Mouse (Mus musculus) hindbrain, embryonic 13.5 days (tissue): ENCODE measurements around the gene Nr3c2. TPM values are rescaled to one million over a fixed set of nuclear protein-coding genes. Genes with fewer than 3 reads are reported as not detected.

Experiments used
- ATAC-seq: fragments of 200-750 bp; cut with Nextera tagmentation; 2 replicates; pipeline ENCODE4 v1.8.0; 2017; ENCODE audit warnings: moderate TSS enrichment; ENCODE audit not compliant: low FRiP score
- H3K27ac ChIP-seq: fragments of 300-500 bp; sonication (generic); 2 replicates; pipeline ENCODE4 v1.5.1; 2015; ENCODE audit warnings: inconsistent platforms, mild to moderate bottlenecking, moderate library complexity
- H3K27me3 ChIP-seq: fragments of 300-500 bp; sonication (generic); 2 replicates; pipeline ENCODE4 v1.6.1; 2015; ENCODE audit warnings: mild to moderate bottlenecking, inconsistent platforms
- H3K36me3 ChIP-seq: fragments of 300-500 bp; sonication (generic); 2 replicates; pipeline ENCODE4 v1.6.1; 2015; ENCODE audit warnings: mild to moderate bottlenecking, inconsistent platforms
- H3K4me1 ChIP-seq: fragments of 300-500 bp; sonication (generic); replicated peaks from 2 replicates; pipeline ENCODE4 v1.6.1; 2015; ENCODE audit warnings: inconsistent platforms
- H3K4me2 ChIP-seq: fragments of 300-500 bp; sonication (generic); 2 replicates; pipeline ENCODE4 v1.6.1; 2015; ENCODE audit warnings: inconsistent platforms, mild to moderate bottlenecking, moderate library complexity
- H3K4me3 ChIP-seq: fragments of 300-500 bp; sonication (generic); 2 replicates; pipeline ENCODE4 v1.5.1; 2015; ENCODE audit warnings: mild to moderate bottlenecking, inconsistent platforms
- H3K9ac ChIP-seq: fragments of 300-500 bp; sonication (generic); 2 replicates; pipeline ENCODE4 v1.6.1; 2015; ENCODE audit warnings: mild to moderate bottlenecking, inconsistent platforms
- H3K9me3 ChIP-seq: fragments of 300-500 bp; sonication (generic); 2 replicates; pipeline ENCODE4 v1.6.1; 2016; ENCODE audit warnings: inconsistent platforms
- WGBS: fragments of 180-500 bp; shearing (Covaris S2); methylation state at CpG from one replicate; pipeline ENCODE4 v1.1.7; 2015; 5-methylcytosine and 5-hydroxymethylcytosine counted together
- polyA plus RNA-seq: library from polyadenylated mRNA; unstranded; fragments of >200 nt; fragmentation: Nextera tagmentation; extraction: Ambion mirVana; gene quantifications from 2 replicates; pipeline ENCODE4 v1.2.1, GENCODE M21; 2015

Gene Nr3c2
- polyA plus RNA-seq, 1 experiment from 2014 or later = 3.4 TPM

DNA sequence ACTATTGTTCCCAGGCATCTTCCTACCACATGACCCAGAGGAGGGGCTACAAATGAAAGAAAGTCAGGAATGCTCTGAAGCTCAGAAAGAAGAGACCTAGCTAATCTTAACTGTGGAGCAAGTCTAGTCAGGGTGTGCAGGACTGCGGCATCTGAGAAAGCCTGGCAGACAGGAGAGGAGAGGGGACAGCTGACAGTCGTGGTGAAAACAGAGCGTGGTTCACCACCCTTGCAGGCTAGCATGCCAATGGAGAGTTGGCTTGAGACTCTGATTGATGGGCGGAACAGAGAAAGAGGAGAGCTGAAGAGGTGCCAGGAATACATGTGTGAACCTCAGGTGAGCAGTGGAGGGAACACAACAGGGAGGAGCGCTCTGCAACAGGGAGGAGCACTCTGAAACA is 85.6 kb downstream of the Nr3c2 start:
- no peaks in the 10 kb centered on the region for H3K36me3 ChIP-seq
- H3K27ac ChIP-seq = no peak overlapping the region
- no peaks in the 10 kb centered on the region for H3K4me1 ChIP-seq
- no peaks in the 10 kb centered on the region for H3K27me3 ChIP-seq
- no peak overlapping the region for H3K4me3 ChIP-seq
- H3K4me2 ChIP-seq = no peak overlapping the region
- no peak for ATAC-seq
- H3K9me3 ChIP-seq = no peaks in the 10 kb centered on the region
- WGBS = 85% methylated on average over 5 of the region's 5 CpGs
- H3K9ac ChIP-seq = no peak overlapping the region

- Histone ChIP-seq H3K9me3 (no peaks in the 10 kb centered on the region), H3K4me1 (no peaks in the 10 kb centered on the region), H3K4me3 (no peak overlapping the region), H3K27ac (no peak overlapping the region), H3K36me3 (no peaks in the 10 kb centered on the region), H3K4me2 (no peak overlapping the region), H3K27me3 (no peaks in the 10 kb centered on the region), H3K9ac (no peak overlapping the region)
- ATAC-seq = no peak
- WGBS = 84% methylated on average over 3 of the region's 3 CpGs
Observed at GRCm38 (mm10) chr8:76987876-76988275, 88.6 kb downstream of the Nr3c2 start.

DNA sequence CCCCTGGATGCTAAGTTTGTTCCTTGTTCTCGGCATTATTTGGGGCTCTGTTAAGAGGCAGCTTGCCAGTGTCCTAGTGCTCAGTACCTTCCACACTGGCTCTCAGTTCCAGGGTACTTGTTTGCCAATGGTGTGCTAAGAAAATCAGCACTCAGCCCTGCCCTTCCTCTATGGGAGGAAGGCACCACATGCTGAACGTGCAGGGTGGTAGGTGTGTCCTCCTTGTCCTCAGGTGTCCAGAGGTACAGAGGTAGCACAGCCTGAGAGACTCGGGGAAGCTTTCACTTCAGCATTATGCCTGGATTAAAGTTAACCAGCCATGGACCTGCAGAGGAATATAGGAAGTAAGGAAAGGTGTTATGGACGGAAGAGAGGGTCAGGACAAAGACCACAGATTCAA is 99.0 kb downstream of the Nr3c2 start:
- WGBS = 89% methylated on average over 4 of the region's 4 CpGs
- Histone ChIP-seq H3K27me3 (no peaks in the 10 kb centered on the region), H3K4me2 (no peak overlapping the region), H3K4me3 (no peak overlapping the region), H3K9ac (no peak overlapping the region), H3K36me3 (no peaks in the 10 kb centered on the region), H3K9me3 (no peaks in the 10 kb centered on the region), H3K4me1 (no peaks in the 10 kb centered on the region), H3K27ac (no peak overlapping the region)
- no peak for ATAC-seq

DNA sequence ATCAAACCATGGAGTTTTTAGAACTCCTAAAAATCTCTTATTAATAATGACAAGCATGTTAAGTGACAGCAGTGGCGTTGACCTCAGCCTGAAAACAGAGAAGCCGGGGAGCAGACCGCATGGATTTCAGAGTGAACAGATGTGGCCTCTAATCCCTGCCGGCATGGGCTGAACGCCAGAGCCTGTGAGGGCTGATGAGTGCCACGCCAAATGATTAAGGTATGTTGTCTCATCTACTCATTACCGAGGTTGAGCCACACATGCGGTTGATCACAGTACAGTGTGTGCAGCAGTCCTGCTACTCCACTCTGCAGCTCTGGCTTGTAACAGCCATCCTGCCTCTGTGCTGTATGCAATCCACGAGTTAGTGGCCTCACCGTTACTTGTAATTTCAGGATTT is 110.2 kb downstream of the Nr3c2 start:
- no peak overlapping the region for H3K4me2 ChIP-seq
- H3K4me1 ChIP-seq = no peaks in the 10 kb centered on the region
- H3K9me3 ChIP-seq = no peaks in the 10 kb centered on the region
- WGBS = 68% methylated on average over 10 of the region's 10 CpGs
- H3K4me3 ChIP-seq = no peak overlapping the region
- no peaks in the 10 kb centered on the region for H3K36me3 ChIP-seq
- H3K27me3 ChIP-seq = no peaks in the 10 kb centered on the region
- H3K9ac ChIP-seq = no peak overlapping the region
- no peak overlapping the region for H3K27ac ChIP-seq
- ATAC-seq = no peak

- H3K4me1 ChIP-seq = no peaks in the 10 kb centered on the region
- no peak overlapping the region for H3K9ac ChIP-seq
- no peak for ATAC-seq
- no peak overlapping the region for H3K4me2 ChIP-seq
- no peak overlapping the region for H3K27ac ChIP-seq
- 82% methylated on average over 3 of the region's 3 CpGs for WGBS
- H3K4me3 ChIP-seq = no peak overlapping the region
- no peaks in the 10 kb centered on the region for H3K9me3 ChIP-seq
- no peaks in the 10 kb centered on the region for H3K27me3 ChIP-seq
- no peaks in the 10 kb centered on the region for H3K36me3 ChIP-seq
Observed at GRCm38 (mm10) chr8:77011985-77012384, 112.7 kb downstream of the Nr3c2 start.

DNA sequence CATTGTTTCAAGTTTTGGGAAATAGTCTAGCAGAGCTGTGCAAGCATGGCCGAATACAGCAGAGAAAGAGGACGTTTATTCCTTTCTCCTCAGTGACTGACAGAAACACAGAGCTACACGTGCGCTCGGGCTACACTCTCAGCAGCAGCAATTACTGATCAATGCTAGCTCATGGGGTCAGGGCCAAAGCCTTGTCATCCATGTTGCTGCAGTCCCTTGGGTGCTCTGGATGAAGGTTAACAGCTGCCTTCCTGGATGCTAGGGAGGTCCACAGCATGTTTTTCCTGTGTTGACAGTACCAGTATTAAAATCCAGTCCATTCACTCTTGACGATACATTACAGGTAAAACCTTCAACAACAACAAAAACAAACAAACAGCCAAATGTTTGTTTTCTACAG is 113.4 kb downstream of the Nr3c2 start:
- WGBS = 73% methylated on average over 6 of the region's 6 CpGs
- no peak for ATAC-seq
- Histone ChIP-seq H3K4me2 (no peak overlapping the region), H3K4me1 (no peaks in the 10 kb centered on the region), H3K27ac (no peak overlapping the region), H3K4me3 (no peak overlapping the region), H3K9me3 (no peaks in the 10 kb centered on the region), H3K27me3 (no peaks in the 10 kb centered on the region), H3K9ac (no peak overlapping the region), H3K36me3 (no peaks in the 10 kb centered on the region)

DNA sequence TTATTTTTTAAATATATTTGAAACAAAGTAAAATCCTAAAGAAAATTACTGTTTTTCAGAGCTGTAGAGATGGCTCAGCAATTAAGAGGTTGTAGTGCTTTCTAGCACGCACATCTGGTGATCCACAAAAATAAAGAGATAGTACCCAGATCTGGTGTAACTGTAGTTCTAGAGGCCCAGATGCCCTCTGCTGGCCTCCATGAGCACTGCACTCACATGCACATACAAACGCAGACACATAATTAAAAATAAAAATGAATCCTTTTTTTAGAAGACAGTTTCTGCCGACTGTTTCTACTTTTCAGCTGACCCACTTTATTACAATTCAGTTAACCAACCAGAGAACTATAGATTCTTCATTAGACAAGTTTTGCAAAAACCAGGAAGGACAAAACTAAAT is 117.5 kb downstream of the Nr3c2 start:
- Histone ChIP-seq H3K4me3 (no peak overlapping the region), H3K9me3 (no peaks in the 10 kb centered on the region), H3K4me1 (no peaks in the 10 kb centered on the region), H3K4me2 (no peak overlapping the region), H3K36me3 (no peaks in the 10 kb centered on the region), H3K27ac (no peak overlapping the region), H3K27me3 (no peaks in the 10 kb centered on the region), H3K9ac (no peak overlapping the region)
- ATAC-seq = no peak
- WGBS = 99% methylated on average over 3 of the region's 3 CpGs

GRCm38 (mm10) chr8:77023837-77024710 is 124.8 kb downstream of the Nr3c2 start:
- Histone ChIP-seq H3K27ac (no peak overlapping the region), H3K27me3 (no peaks in the 10 kb centered on the region), H3K4me2 (no peak overlapping the region), H3K4me1 (no peaks in the 10 kb centered on the region), H3K9me3 (no peaks in the 10 kb centered on the region), H3K9ac (no peak overlapping the region), H3K4me3 (no peak overlapping the region), H3K36me3 (no peaks in the 10 kb centered on the region)
- WGBS = 78% methylated on average over 13 of the region's 13 CpGs
- no peak for ATAC-seq

- Histone ChIP-seq H3K27me3 (no peaks in the 10 kb centered on the region), H3K9me3 (no peaks in the 10 kb centered on the region), H3K9ac (no peak overlapping the region), H3K4me3 (no peak overlapping the region), H3K4me2 (no peak overlapping the region), H3K36me3 (no peaks in the 10 kb centered on the region), H3K27ac (no peak overlapping the region), H3K4me1 (no peaks in the 10 kb centered on the region)
- no peak for ATAC-seq
- 91% methylated on average over 3 of the region's 3 CpGs for WGBS
Observed at GRCm38 (mm10) chr8:77031213-77031612, 132.0 kb downstream of the Nr3c2 start.

- Histone ChIP-seq H3K4me1 (no peaks in the 10 kb centered on the region), H3K27me3 (no peaks in the 10 kb centered on the region), H3K27ac (no peak overlapping the region), H3K4me3 (no peak overlapping the region), H3K36me3 (no peaks in the 10 kb centered on the region), H3K9ac (no peak overlapping the region), H3K9me3 (no peaks in the 10 kb centered on the region), H3K4me2 (no peak overlapping the region)
- WGBS = 87% methylated on average over 3 of the region's 3 CpGs
- no peak for ATAC-seq
Observed at GRCm38 (mm10) chr8:77033706-77034464, 134.6 kb downstream of the Nr3c2 start.

- no peak overlapping the region for H3K27ac ChIP-seq
- H3K4me1 ChIP-seq = no peaks in the 10 kb centered on the region
- ATAC-seq = no peak
- H3K4me3 ChIP-seq = no peak overlapping the region
- H3K9me3 ChIP-seq = no peaks in the 10 kb centered on the region
- H3K36me3 ChIP-seq = no peaks in the 10 kb centered on the region
- no peaks in the 10 kb centered on the region for H3K27me3 ChIP-seq
- H3K9ac ChIP-seq = no peak overlapping the region
- WGBS = 94% methylated on average over 7 of the region's 7 CpGs
- H3K4me2 ChIP-seq = no peak overlapping the region
Observed at GRCm38 (mm10) chr8:77034465-77034829, 135.2 kb downstream of the Nr3c2 start.

GRCm38 (mm10) chr8:77041214-77041613 is 142.0 kb downstream of the Nr3c2 start:
- no peaks in the 10 kb centered on the region for H3K9me3 ChIP-seq
- no peak overlapping the region for H3K4me3 ChIP-seq
- H3K27ac ChIP-seq = no peak overlapping the region
- H3K36me3 ChIP-seq = no peaks in the 10 kb centered on the region
- no peak for ATAC-seq
- H3K4me2 ChIP-seq = no peak overlapping the region
- over 99% methylated on average over 5 of the region's 5 CpGs for WGBS
- no peaks in the 10 kb centered on the region for H3K27me3 ChIP-seq
- no peaks in the 10 kb centered on the region for H3K4me1 ChIP-seq
- H3K9ac ChIP-seq = no peak overlapping the region

DNA sequence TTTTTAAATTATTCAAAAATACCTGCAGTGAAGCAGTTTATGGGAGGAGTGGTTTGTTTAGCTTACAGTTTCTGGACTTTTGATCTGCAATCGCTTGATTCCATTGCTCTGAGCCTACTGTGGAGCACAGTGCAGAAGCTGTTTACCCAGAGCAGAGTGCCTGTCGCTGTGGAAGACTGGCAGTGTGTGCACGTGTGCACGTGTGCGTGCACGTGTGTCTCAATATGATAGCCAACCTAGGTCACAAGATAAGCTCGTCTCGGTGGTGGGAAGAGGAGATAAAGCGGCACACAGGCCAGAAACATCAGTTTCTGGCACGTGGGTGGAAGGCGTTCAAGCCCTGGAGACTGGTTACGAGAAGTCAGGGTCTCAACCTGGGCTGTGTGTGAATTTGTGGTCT is 145.6 kb downstream of the Nr3c2 start:
- no peak overlapping the region for H3K4me3 ChIP-seq
- H3K36me3 ChIP-seq = no peaks in the 10 kb centered on the region
- H3K27ac ChIP-seq = no peak overlapping the region
- H3K4me2 ChIP-seq = no peak overlapping the region
- no peaks in the 10 kb centered on the region for H3K4me1 ChIP-seq
- no peak overlapping the region for H3K9ac ChIP-seq
- ATAC-seq = no peak
- H3K9me3 ChIP-seq = no peaks in the 10 kb centered on the region
- no peaks in the 10 kb centered on the region for H3K27me3 ChIP-seq
- WGBS = 90% methylated on average over 12 of the region's 12 CpGs
